In genomic region chr6:71439506-71440216, GRCm38 (mm10) we compare ENCODE assay signal across 8 mouse cellular contexts. TPM values are rescaled to one million over a fixed set of nuclear protein-coding genes. Genes with fewer than 3 reads are reported as not detected.
DNase-seq lines count a peak whose midpoint lies in the region; ATAC-seq and TF ChIP-seq lines count a peak whose summit lies in the region.

No protein-coding gene starts in this region.

- no peak for TF ChIP-seq EP300 in lung, postnatal 0 days (IDR thresholded peaks at IDR 0.05)

- H3K4me1 ChIP-seq in forebrain, embryonic 10.5 days, result peaks cover 42% of the 10 kb centered on the region
- peaks cover 9% of the 10 kb centered on the region; the same call in 1 of the 2 replicates for H3K4me1 ChIP-seq in lung, postnatal 0 days (ENCODE audit: insufficient read depth, low read depth, low read length)

- H3K9me3 ChIP-seq in forebrain, embryonic 10.5 days, result no peaks in the 10 kb centered on the region
- H3K9me3 ChIP-seq in lung, postnatal 0 days (ENCODE audit: low read length), result no peaks in the 10 kb centered on the region

- no peaks in the 10 kb centered on the region for H3K27me3 ChIP-seq in forebrain, embryonic 10.5 days (ENCODE audit: poor library complexity, severe bottlenecking)
- no peaks in the 10 kb centered on the region for H3K27me3 ChIP-seq in lung, postnatal 0 days (replicated peaks; ENCODE audit: insufficient read depth, low read length)

- no peak for TF ChIP-seq CTCF in lung, postnatal 0 days (IDR thresholded peaks at IDR 0.05)

- peak overlapping the region; percentile 97 for H3K4me3 ChIP-seq in forebrain, embryonic 10.5 days
- H3K4me3 ChIP-seq in lung, postnatal 0 days (ENCODE audit: low read depth, low read length), result peak overlapping the region; percentile 99

- under 1% methylated on average over 62 of the region's 62 CpGs for WGBS in forebrain, embryonic 10.5 days
- 3% methylated on average over 52 of the region's 62 CpGs for WGBS in lung, postnatal 0 days

- intact Hi-C loops in heart, postnatal 10 days (cut with DNase I), result loop anchor here (2.0 to 5.0 kb wide), 2 partner anchors 55 to 103 kb away; partner anchors contain the start of gene Chmp3

- peak overlapping the region; percentile 97 for H3K27ac ChIP-seq in forebrain, embryonic 10.5 days
- H3K27ac ChIP-seq in lung, postnatal 0 days (ENCODE audit: low read length), result peak overlapping the region; percentile 99

- peak; percentile 54 to 64 for DNase-seq in CD8-positive naive resting alpha-beta T cell, adult 2 months (ENCODE audit: low read depth in 2 of 2, low spot score in 2 of 2)
- DNase-seq in adrenal gland, postnatal 25 days, result peak; percentile 54
- peak; percentile 60 for DNase-seq in forebrain, embryonic 10.5 days (ENCODE audit: extremely low spot score, low spot score)
- peak; percentile 67 to 73 for DNase-seq in heart, postnatal 10 days
- peak; percentile 51 to 64 for DNase-seq in layer of hippocampus, postnatal 14 days (ENCODE audit: low spot score in 2 of 2)
- peak; percentile 60 for DNase-seq in lung, postnatal 0 days (ENCODE audit: low spot score)
- DNase-seq in right cerebral cortex, postnatal 25 days, result peak; percentile 64
- peak; percentile 48 to 64 for DNase-seq in urinary bladder, postnatal 4 days (ENCODE audit: low spot score in 2 of 2)

- peak overlapping the region; percentile 92 for H3K4me2 ChIP-seq in lung, postnatal 0 days (replicated peaks; ENCODE audit: low read depth, low read length)

- H3K36me3 ChIP-seq in forebrain, embryonic 10.5 days (replicated peaks), result no peaks in the 10 kb centered on the region
- H3K36me3 ChIP-seq in lung, postnatal 0 days (ENCODE audit: insufficient read depth, low read length), result no peaks in the 10 kb centered on the region

- H3K9ac ChIP-seq in lung, postnatal 0 days (replicated peaks; ENCODE audit: low read depth), result peak overlapping the region; percentile 94

- ATAC-seq in lung, postnatal 0 days, result no peak

RNA-seq across cellular contexts. Expression of gene Rmnd5a, which starts 0.8 kb away (rescaled TPM):
- total RNA-seq in adrenal gland, postnatal 25 days (2021), result 91.9 and 102 TPM in 2 replicates
- 8.4 and 9.1 TPM in 2 replicates for polyA plus RNA-seq in forebrain, embryonic 10.5 days (2016; fragmentation: Nextera tagmentation; extraction: Ambion mirVana)
- 10 to 100 TPM; 58.0 to 64.8 TPM for total RNA-seq in heart, postnatal 10 days (2021)
- 10 to 100 TPM; 80.0 to 82.7 TPM for total RNA-seq in layer of hippocampus, postnatal 14 days (2021)
- polyA plus RNA-seq in lung, postnatal 0 days (2015; fragmentation: Nextera tagmentation; extraction: Ambion mirVana), result 12.5 and 13.0 TPM in 2 replicates

RNA-seq across cellular contexts. Expression of gene Rnf103, which starts 54.0 kb away (rescaled TPM):
- total RNA-seq in adrenal gland, postnatal 25 days (2021), result 32.3 and 41.0 TPM in 2 replicates
- 9.0 and 9.6 TPM in 2 replicates for polyA plus RNA-seq in forebrain, embryonic 10.5 days (2016; fragmentation: Nextera tagmentation; extraction: Ambion mirVana)
- total RNA-seq in heart, postnatal 10 days (2021), result 10 to 100 TPM; 30.1 to 32.7 TPM
- total RNA-seq in layer of hippocampus, postnatal 14 days (2021), result 10 to 100 TPM; 46.6 to 49.3 TPM
- 17.7 and 18.9 TPM in 2 replicates for polyA plus RNA-seq in lung, postnatal 0 days (2015; fragmentation: Nextera tagmentation; extraction: Ambion mirVana)
